In genomic region chr14:18238750-18239731, GRCm38 (mm10) we compare ENCODE assay signal across 8 mouse cellular contexts. TPM values are rescaled to one million over a fixed set of nuclear protein-coding genes. Genes with fewer than 3 reads are reported as not detected.
DNase-seq lines count a peak whose midpoint lies in the region; ATAC-seq lines count a peak whose summit lies in the region.

Nr1d2 (minus strand) TSS chr14:18239127.

- H3K36me3 ChIP-seq in intestine, embryonic 14.5 days (ENCODE audit: control insufficient read depth, insufficient read depth, low read length), result no peaks in the 10 kb centered on the region

- no peaks in the 10 kb centered on the region for H3K27me3 ChIP-seq in intestine, embryonic 14.5 days (replicated peaks; ENCODE audit: control insufficient read depth, insufficient read depth, low read length)

- WGBS in intestine, embryonic 14.5 days, result under 1% methylated on average over 65 of the region's 66 CpGs

- peak within 1 kb of the TSS; percentile 67 for H3K4me3 ChIP-seq in intestine, embryonic 14.5 days (ENCODE audit: low read depth, low read length)

- peak; percentile 94 for ATAC-seq in intestine, embryonic 14.5 days (replicated peaks; ENCODE audit: low FRiP score, low TSS enrichment, low read depth)

- no peaks in the 10 kb centered on the region for H3K4me1 ChIP-seq in intestine, embryonic 14.5 days (replicated peaks; ENCODE audit: control insufficient read depth, insufficient read depth, low read length)

- 0 out of 2 replicates have a peak, but pooled peaks cover 3% of the 10 kb centered on the region for H3K9me3 ChIP-seq in intestine, embryonic 14.5 days (ENCODE audit: control insufficient read depth, low read length)

- intact Hi-C loops in left cerebral cortex, postnatal 14 days (cut with DNase I), result loop anchor here (2.0 to 5.0 kb wide), 2 partner anchors 32 to 48 kb away; partner anchors contain the start of genes Nkiras1 and Rpl15

- DNase-seq in adrenal gland, adult 18-20 months (ENCODE audit: low spot score in 2 of 2), result peak; percentile 95 to 97
- DNase-seq in embryo, embryonic 11 days, result peak; percentile 98
- peak; percentile 100 for DNase-seq in gastrocnemius, postnatal 25 days
- peak; percentile 97 for DNase-seq in intestine, embryonic 14.5 days (ENCODE audit: low spot score)
- peak; percentile 96 to 98 for DNase-seq in left cerebral cortex, postnatal 14 days (ENCODE audit: low spot score in 2 of 2)
- DNase-seq in mesoderm, embryonic 11.5 days (ENCODE audit: low read depth, low spot score), result peak; percentile 99
- DNase-seq in right cerebral cortex, postnatal 36 days (ENCODE audit: low spot score in 2 of 2), result peak; percentile 96 to 97
- DNase-seq in yolk sac, embryonic 10.5 days (ENCODE audit: low spot score), result peak; percentile 100

- H3K4me2 ChIP-seq in intestine, embryonic 14.5 days (ENCODE audit: low read length), result peak within 1 kb of the TSS; percentile 56

- peak within 1 kb of the TSS; percentile 89 for H3K27ac ChIP-seq in intestine, embryonic 14.5 days (ENCODE audit: low read depth)

- H3K9ac ChIP-seq in intestine, embryonic 14.5 days (ENCODE audit: low read length), result peak within 1 kb of the TSS; percentile 73

RNA-seq across cellular contexts. Expression of gene Nr1d2, which starts in this region (rescaled TPM):
- 10 to 100 TPM; 48.1 to 57.4 TPM for total RNA-seq in adrenal gland, adult 18-20 months (2021)
- total RNA-seq in gastrocnemius, postnatal 25 days (2021), result 10 to 100 TPM; 50.7 to 84.7 TPM
- polyA plus RNA-seq in intestine, embryonic 14.5 days (2014; fragmentation: Nextera tagmentation; extraction: Ambion mirVana), result 8.8 and 8.9 TPM in 2 replicates
- total RNA-seq in left cerebral cortex, postnatal 14 days (2021), result 10 to 100 TPM; 64.1 to 66.1 TPM

Comparison
In these comparisons a context has a peak if more than half of its experiments do, and no peak if none do; other contexts are left out.
1. Peak in every context shown above with its lines: DNase-seq, ATAC-seq, H3K4me3 ChIP-seq and H3K27ac ChIP-seq.